Mouse (Mus musculus) embryonic facial prominence, embryonic 10.5 days (tissue): ENCODE results near the gene Dars2. TPM values are rescaled to one million over a fixed set of nuclear protein-coding genes. Genes with fewer than 3 reads are reported as not detected.

Source experiments
- DNase-seq: peaks from one replicate; pipeline ENCODE4 v3.0.0-alpha.2; 2017; ENCODE audit warnings: low spot score
- H3K27ac ChIP-seq: fragments of 300-500 bp; sonication (generic); replicated peaks from 2 replicates; pipeline ENCODE4 v1.5.1; 2016; ENCODE audit warnings: mild to moderate bottlenecking
- H3K27me3 ChIP-seq: fragments of 300-500 bp; sonication (generic); replicated peaks from 2 replicates; pipeline ENCODE4 v1.6.1; 2016; ENCODE audit warnings: low read depth, mild to moderate bottlenecking; ENCODE audit not compliant: poor library complexity, severe bottlenecking
- H3K36me3 ChIP-seq: fragments of 300-500 bp; sonication (generic); replicated peaks from 2 replicates; pipeline ENCODE4 v1.6.1; 2016; ENCODE audit warnings: mild to moderate bottlenecking, moderate library complexity
- H3K4me1 ChIP-seq: fragments of 300-500 bp; sonication (generic); 2 replicates; pipeline ENCODE4 v1.6.1; 2016
- H3K4me3 ChIP-seq: fragments of 300-500 bp; sonication (generic); 2 replicates; pipeline ENCODE4 v1.5.1; 2016; ENCODE audit warnings: mild to moderate bottlenecking, moderate library complexity
- H3K9me3 ChIP-seq: fragments of 300-500 bp; sonication (generic); 2 replicates; pipeline ENCODE4 v1.6.1; 2016; ENCODE audit warnings: mild to moderate bottlenecking
- WGBS: fragments of 180-500 bp; shearing (Covaris S2); methylation state at CpG from one replicate; pipeline ENCODE4 v1.1.7; 2016; 5-methylcytosine and 5-hydroxymethylcytosine counted together
- polyA plus RNA-seq: library from polyadenylated mRNA; unstranded; fragments of >200 nt; fragmentation: Nextera tagmentation; extraction: Ambion mirVana; gene quantifications from 2 replicates; pipeline ENCODE4 v1.2.1, GENCODE M21; 2016

The Dars2 gene
- polyA plus RNA-seq, result 59.0 and 68.3 TPM in 2 replicates

- Histone ChIP-seq H3K9me3 (no peaks in the 10 kb centered on the region), H3K4me3 (peak within 1 kb of the TSS; percentile 83), H3K27ac (peak within 1 kb of the TSS; percentile 91), H3K36me3 (peaks cover 13% of the 10 kb centered on the region), H3K27me3 (no peaks in the 10 kb centered on the region), H3K4me1 (peaks cover 32% of the 10 kb centered on the region)
- WGBS, result under 1% methylated on average over 57 of the region's 57 CpGs
- peak; percentile 95 for DNase-seq
Measured at GRCm38 (mm10) chr1:161070352-161071271, at the start of gene Dars2, which contains the start of gene Cenpl. TSS of gene Dars2 (minus strand) at chr1:161070658. TSS of gene Cenpl (plus strand) at chr1:161070713.

GRCm38 (mm10) chr1:161114591-161114990, 44.1 kb upstream of the Dars2 start:
- Histone ChIP-seq H3K4me1 (no peaks in the 10 kb centered on the region), H3K36me3 (peaks cover 3% of the 10 kb centered on the region), H3K27ac (no peak overlapping the region), H3K27me3 (no peaks in the 10 kb centered on the region), H3K9me3 (no peaks in the 10 kb centered on the region), H3K4me3 (no peak overlapping the region)
- DNase-seq, result no peak

- WGBS, result 92% methylated on average over 8 of the region's 8 CpGs
- Histone ChIP-seq H3K36me3 (peaks cover 27% of the 10 kb centered on the region), H3K4me3 (no peak overlapping the region), H3K27me3 (no peaks in the 10 kb centered on the region), H3K4me1 (no peaks in the 10 kb centered on the region), H3K9me3 (no peaks in the 10 kb centered on the region), H3K27ac (no peak overlapping the region)
- DNase-seq, result no peak
Measured at GRCm38 (mm10) chr1:161109216-161109615, 38.8 kb upstream of the Dars2 start.

GRCm38 (mm10) chr1:161103842-161104241, 33.4 kb upstream of the Dars2 start:
- H3K4me3 ChIP-seq, result no peak overlapping the region
- no peak overlapping the region for H3K27ac ChIP-seq
- no peaks in the 10 kb centered on the region for H3K4me1 ChIP-seq
- no peaks in the 10 kb centered on the region for H3K9me3 ChIP-seq
- peaks cover 47% of the 10 kb centered on the region for H3K36me3 ChIP-seq
- 87% methylated on average over 1 of the region's 1 CpGs for WGBS
- no peak for DNase-seq
- H3K27me3 ChIP-seq, result no peaks in the 10 kb centered on the region

GRCm38 (mm10) chr1:161099721-161100405, 29.4 kb upstream of the Dars2 start:
- Histone ChIP-seq H3K9me3 (no peaks in the 10 kb centered on the region), H3K27me3 (no peaks in the 10 kb centered on the region), H3K4me1 (no peaks in the 10 kb centered on the region), H3K4me3 (no peak overlapping the region), H3K27ac (no peak overlapping the region), H3K36me3 (peaks cover 70% of the 10 kb centered on the region)
- WGBS, result 93% methylated on average over 4 of the region's 4 CpGs
- DNase-seq, result no peak

- no peak for DNase-seq
Measured at GRCm38 (mm10) chr1:161077243-161077642, 6.8 kb upstream of the Dars2 start.

GRCm38 (mm10) chr1:161076238-161076637, 5.8 kb upstream of the Dars2 start:
- H3K4me1 ChIP-seq, result peaks cover 25% of the 10 kb centered on the region
- H3K36me3 ChIP-seq, result peaks cover 67% of the 10 kb centered on the region
- WGBS, result 88% methylated on average over 6 of the region's 6 CpGs
- no peak overlapping the region for H3K4me3 ChIP-seq
- no peak for DNase-seq
- H3K27me3 ChIP-seq, result no peaks in the 10 kb centered on the region
- no peaks in the 10 kb centered on the region for H3K9me3 ChIP-seq
- H3K27ac ChIP-seq, result no peak overlapping the region

More at GRCm38 (mm10) chr1:161077243-161077642, 6.8 kb upstream of the Dars2 start:
- no peak overlapping the region for H3K27ac ChIP-seq
- no peaks in the 10 kb centered on the region for H3K27me3 ChIP-seq
- H3K4me1 ChIP-seq, result peaks cover 17% of the 10 kb centered on the region
- H3K36me3 ChIP-seq, result peaks cover 73% of the 10 kb centered on the region
- H3K9me3 ChIP-seq, result no peaks in the 10 kb centered on the region
- no peak overlapping the region for H3K4me3 ChIP-seq
- WGBS, result 96% methylated on average over 3 of the region's 3 CpGs

- peak overlapping the region; percentile 91 for H3K27ac ChIP-seq
Measured at GRCm38 (mm10) chr1:161071272-161071620, 788 bp upstream of the Dars2 start.

GRCm38 (mm10) chr1:161063351-161063750, 7.1 kb downstream of the Dars2 start:
- H3K36me3 ChIP-seq, result peaks cover 49% of the 10 kb centered on the region
- WGBS, result 78% methylated on average over 1 of the region's 1 CpGs

More at GRCm38 (mm10) chr1:161071272-161071620, 788 bp upstream of the Dars2 start:
- no peak for DNase-seq
- H3K27me3 ChIP-seq, result no peaks in the 10 kb centered on the region
- H3K4me1 ChIP-seq, result peaks cover 32% of the 10 kb centered on the region
- H3K4me3 ChIP-seq, result peak overlapping the region; percentile 83
- no peaks in the 10 kb centered on the region for H3K9me3 ChIP-seq
- WGBS, result under 1% methylated on average over 12 of the region's 12 CpGs
- peaks cover 19% of the 10 kb centered on the region for H3K36me3 ChIP-seq

GRCm38 (mm10) chr1:161057164-161057563, 13.3 kb downstream of the Dars2 start:
- Histone ChIP-seq H3K9me3 (no peaks in the 10 kb centered on the region), H3K27ac (no peak overlapping the region), H3K4me1 (no peaks in the 10 kb centered on the region), H3K4me3 (no peak overlapping the region), H3K27me3 (no peaks in the 10 kb centered on the region), H3K36me3 (peaks cover 83% of the 10 kb centered on the region)
- WGBS, result 96% methylated on average over 1 of the region's 1 CpGs
- no peak for DNase-seq

More at GRCm38 (mm10) chr1:161063351-161063750, 7.1 kb downstream of the Dars2 start:
- no peak for DNase-seq
- Histone ChIP-seq H3K4me3 (no peak overlapping the region), H3K27me3 (no peaks in the 10 kb centered on the region), H3K27ac (no peak overlapping the region), H3K9me3 (no peaks in the 10 kb centered on the region), H3K4me1 (no peaks in the 10 kb centered on the region)

GRCm38 (mm10) chr1:161046972-161047371, 23.5 kb downstream of the Dars2 start:
- no peak for DNase-seq
- no peaks in the 10 kb centered on the region for H3K27me3 ChIP-seq
- peaks cover 97% of the 10 kb centered on the region for H3K36me3 ChIP-seq
- no peaks in the 10 kb centered on the region for H3K4me1 ChIP-seq
- no peak overlapping the region for H3K4me3 ChIP-seq
- no peak overlapping the region for H3K27ac ChIP-seq
- 87% methylated on average over 3 of the region's 3 CpGs for WGBS
- no peaks in the 10 kb centered on the region for H3K9me3 ChIP-seq

- Histone ChIP-seq H3K36me3 (peaks cover 83% of the 10 kb centered on the region), H3K27me3 (no peaks in the 10 kb centered on the region), H3K27ac (no peak overlapping the region), H3K9me3 (no peaks in the 10 kb centered on the region), H3K4me3 (no peak overlapping the region), H3K4me1 (peaks cover 6% of the 10 kb centered on the region; the same call in 1 of the 2 replicates)
- no peak for DNase-seq
- 90% methylated on average over 7 of the region's 7 CpGs for WGBS
Measured at GRCm38 (mm10) chr1:161041261-161042020, 29.0 kb downstream of the Dars2 start.
